Mouse (Mus musculus): ENCODE results near the gene Mst1r.

- TF ChIP-seq CTCF (IDR thresholded peaks at IDR 0.05; ENCODE audit: low read depth) (no peak), EP300 (IDR thresholded peaks at IDR 0.05; ENCODE audit: low read depth) (no peak)
These were observed 60.8 kb downstream of the Mst1r start for GRCm38 (mm10) chr9:107967437-107967836.
